Comparison of ENCODE assay signal across 9 mouse cellular contexts in the genomic region with DNA sequence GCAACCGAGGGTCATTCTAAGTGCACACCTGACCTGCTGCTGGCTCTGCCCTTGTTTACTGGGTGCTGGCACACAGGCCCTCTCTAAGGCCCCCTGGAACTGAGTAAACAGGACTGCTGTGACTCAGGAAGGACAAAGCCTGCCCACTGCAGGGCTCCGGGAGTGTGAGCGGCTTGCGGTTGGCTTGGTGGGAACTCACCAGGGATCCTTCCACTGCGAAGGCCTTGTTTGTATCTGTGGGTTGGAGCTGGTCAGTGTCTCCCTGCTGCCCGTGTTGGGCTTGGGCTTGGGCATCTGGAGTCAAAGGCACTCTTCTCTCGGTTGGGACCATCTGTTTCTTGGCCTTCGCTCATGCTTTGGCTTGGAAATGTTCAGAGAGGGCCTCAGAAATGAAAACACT. TPM values are rescaled to one million over a fixed set of nuclear protein-coding genes. Genes with fewer than 3 reads are reported as not detected.
DNase-seq lines count a peak whose midpoint lies in the region; ATAC-seq and TF ChIP-seq lines count a peak whose summit lies in the region.
"Had no signal": no experiment of that assay in that cellular context is flagged by ENCODE, and none has a peak within 500 bp of the region (broad histone marks: within the 10 kb centered on the region; RNA-seq: fewer than 3 reads in every experiment).

No protein-coding gene starts in this region.

- H3K9me3 ChIP-seq in liver, postnatal 0 days (ENCODE audit: low read length) = no peaks in the 10 kb centered on the region
- no peaks in the 10 kb centered on the region for H3K9me3 ChIP-seq in liver, embryonic 11.5 days (ENCODE audit: control insufficient read depth, low read length)
- H3K9me3 ChIP-seq in embryonic facial prominence, embryonic 10.5 days = no peaks in the 10 kb centered on the region
- H3K9me3 ChIP-seq in midbrain, embryonic 15.5 days = no peaks in the 10 kb centered on the region

- H3K9ac ChIP-seq in liver, postnatal 0 days (replicated peaks) = peak overlapping the region; percentile 39; the same call in 1 of the 2 replicates
- H3K9ac ChIP-seq in liver, embryonic 11.5 days (ENCODE audit: low read depth, low read length) = no peak overlapping the region
- H3K9ac ChIP-seq in midbrain, embryonic 15.5 days = no peak overlapping the region

- no peak overlapping the region for H3K4me2 ChIP-seq in liver, postnatal 0 days (ENCODE audit: low read depth, low read length)
- H3K4me2 ChIP-seq in liver, embryonic 11.5 days = no peak overlapping the region
- H3K4me2 ChIP-seq in midbrain, embryonic 15.5 days = no peak overlapping the region

- WGBS in liver, postnatal 0 days (ENCODE audit: insufficient replicate concordance) = 70% methylated on average over 8 of the region's 8 CpGs
- WGBS in liver, embryonic 11.5 days = 65% methylated on average over 8 of the region's 8 CpGs
- 47% methylated on average over 8 of the region's 8 CpGs for WGBS in embryonic facial prominence, embryonic 10.5 days
- WGBS in midbrain, embryonic 15.5 days = 52% methylated on average over 8 of the region's 8 CpGs

- peaks cover 43% of the 10 kb centered on the region for H3K36me3 ChIP-seq in liver, postnatal 0 days (replicated peaks; ENCODE audit: insufficient read depth, low read length)
- peaks cover 17% of the 10 kb centered on the region; the same call in 1 of the 2 replicates for H3K36me3 ChIP-seq in liver, embryonic 11.5 days (ENCODE audit: control insufficient read depth, insufficient read depth, low read length)
- peaks cover 48% of the 10 kb centered on the region for H3K36me3 ChIP-seq in embryonic facial prominence, embryonic 10.5 days (replicated peaks)
- H3K36me3 ChIP-seq in midbrain, embryonic 15.5 days (replicated peaks) = peaks cover 8% of the 10 kb centered on the region

- H3K27me3 ChIP-seq in liver, postnatal 0 days (ENCODE audit: insufficient read depth, low read length) = no peaks in the 10 kb centered on the region
- no peaks in the 10 kb centered on the region for H3K27me3 ChIP-seq in liver, embryonic 11.5 days (replicated peaks; ENCODE audit: control insufficient read depth, insufficient read depth, low read length)
- no peaks in the 10 kb centered on the region for H3K27me3 ChIP-seq in embryonic facial prominence, embryonic 10.5 days (replicated peaks; ENCODE audit: low read depth, poor library complexity, severe bottlenecking)
- H3K27me3 ChIP-seq in midbrain, embryonic 15.5 days (replicated peaks) = no peaks in the 10 kb centered on the region

- ATAC-seq in cerebellum, adult (ENCODE audit: insufficient number of reproducible peaks, low FRiP score, low TSS enrichment) = peak; percentile 59; the same call in 1 of the 2 replicates
- peak; percentile 67; the same call in 1 of the 2 replicates for ATAC-seq in liver, postnatal 0 days
- no peak for ATAC-seq in liver, embryonic 11.5 days (replicated peaks; ENCODE audit: low FRiP score)
- 0 out of 2 replicates have a peak, but pooled peaks have one; percentile 19 for ATAC-seq in midbrain, embryonic 15.5 days (replicated peaks)

- 0 out of 2 replicates have a peak, but pooled peaks have one; percentile 4 for TF ChIP-seq CTCF in liver, postnatal 0 days (IDR thresholded peaks at IDR 0.05; ENCODE audit: low read depth)

- DNase-seq in cerebellum, adult 9-10 months = no peak
- no peak for DNase-seq in liver, postnatal 0 days
- DNase-seq in liver, embryonic 11.5 days (ENCODE audit: low spot score) = no peak
- peak; percentile 19 for DNase-seq in embryonic facial prominence, embryonic 10.5 days (ENCODE audit: low spot score)
- no peak for DNase-seq in thymus, postnatal 4 days
- no peak for DNase-seq in thymus, postnatal 25 days
- DNase-seq: kidney, adult 2 months had no signal

- no peak for TF ChIP-seq EP300 in liver, postnatal 0 days (IDR thresholded peaks at IDR 0.05; ENCODE audit: low read depth)

- no peak overlapping the region for H3K4me3 ChIP-seq in liver, postnatal 0 days (ENCODE audit: low read depth, low read length)
- no peak overlapping the region for H3K4me3 ChIP-seq in liver, embryonic 11.5 days (ENCODE audit: low read depth, low read length)
- no peak overlapping the region for H3K4me3 ChIP-seq in embryonic facial prominence, embryonic 10.5 days
- no peak overlapping the region for H3K4me3 ChIP-seq in midbrain, embryonic 15.5 days

- peak overlapping the region; percentile 74 for H3K27ac ChIP-seq in liver, postnatal 0 days (ENCODE audit: low read depth)
- no peak overlapping the region for H3K27ac ChIP-seq in liver, embryonic 11.5 days (ENCODE audit: low read depth, low read length)
- peak overlapping the region; percentile 85 for H3K27ac ChIP-seq in embryonic facial prominence, embryonic 10.5 days (replicated peaks)
- H3K27ac ChIP-seq in midbrain, embryonic 15.5 days = peak overlapping the region; percentile 17; the same call in 1 of the 2 replicates

- H3K4me1 ChIP-seq in liver, postnatal 0 days (ENCODE audit: insufficient read depth) = peaks cover 18% of the 10 kb centered on the region
- no peaks in the 10 kb centered on the region for H3K4me1 ChIP-seq in liver, embryonic 11.5 days (replicated peaks; ENCODE audit: control insufficient read depth, insufficient read depth, low read length)
- H3K4me1 ChIP-seq in embryonic facial prominence, embryonic 10.5 days = peaks cover 21% of the 10 kb centered on the region
- no peaks in the 10 kb centered on the region for H3K4me1 ChIP-seq in midbrain, embryonic 15.5 days

RNA-seq across cellular contexts. Expression of a gene that starts 34.9 kb away (rescaled TPM):
- polyA plus RNA-seq in liver, postnatal 0 days (2015; fragmentation: Nextera tagmentation; extraction: Ambion mirVana) = 20.8 and 23.5 TPM in 2 replicates
- 45.9 and 47.5 TPM in 2 replicates for polyA plus RNA-seq in liver, embryonic 11.5 days (2014; fragmentation: Nextera tagmentation; extraction: Ambion mirVana)
- polyA plus RNA-seq in embryonic facial prominence, embryonic 10.5 days (2016; fragmentation: Nextera tagmentation; extraction: Ambion mirVana) = 26.4 and 27.7 TPM in 2 replicates
- polyA plus RNA-seq in midbrain, embryonic 15.5 days (2015; fragmentation: Nextera tagmentation; extraction: Ambion mirVana) = 22.3 and 24.2 TPM in 2 replicates
